Mouse (Mus musculus): ENCODE measurements around the gene Fam71b. TPM values are rescaled to one million over a fixed set of nuclear protein-coding genes. Genes with fewer than 3 reads are reported as not detected.

Gene Fam71b
- polyA plus RNA-seq, 1 experiment: not detected

DNA sequence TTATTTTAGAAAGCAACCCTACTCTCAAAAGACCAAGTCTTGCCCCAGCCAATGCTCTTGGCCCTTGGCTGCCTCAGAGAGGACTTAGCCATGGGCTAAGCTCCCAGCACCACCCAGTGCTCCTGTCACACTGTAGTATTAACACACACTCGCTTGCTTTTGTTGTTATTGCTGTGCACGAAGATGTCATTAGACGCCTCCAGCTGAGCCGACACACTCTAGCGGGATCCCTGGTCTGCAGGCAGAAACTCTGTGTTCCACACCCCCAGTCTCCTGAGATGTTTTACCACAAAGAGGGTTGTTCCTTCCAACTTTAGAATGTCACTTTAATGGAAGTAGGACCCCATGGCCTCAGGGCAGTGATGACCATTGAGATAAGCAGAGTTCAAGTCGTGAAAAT lies 7.9 kb upstream of the Fam71b start:
- no peak overlapping the region for H3K4me3 ChIP-seq (ENCODE audit: low read depth, low read length)
- H3K4me1 ChIP-seq (ENCODE audit: control insufficient read depth, insufficient read depth, low read length): no peaks in the 10 kb centered on the region
- no peak overlapping the region for H3K9ac ChIP-seq (ENCODE audit: low read depth, poor library complexity, severe bottlenecking)
- H3K27ac ChIP-seq (ENCODE audit: insufficient read depth, low read length): no peak overlapping the region
- no peaks in the 10 kb centered on the region for H3K27me3 ChIP-seq (ENCODE audit: control insufficient read depth, insufficient read depth, low read length, poor library complexity, severe bottlenecking)
- TF ChIP-seq EP300 (IDR thresholded peaks at IDR 0.05; ENCODE audit: insufficient read depth, low read depth, low read length) (no peak), CTCF (IDR thresholded peaks at IDR 0.05; ENCODE audit: low read depth, low read length) (no peak), POLR2A (IDR thresholded peaks at IDR 0.05; ENCODE audit: insufficient read depth, low read length) (no peak)
- H3K36me3 ChIP-seq (ENCODE audit: control insufficient read depth, insufficient read depth, low read length, poor library complexity, severe bottlenecking): no peaks in the 10 kb centered on the region
- no peaks in the 10 kb centered on the region for H3K9me3 ChIP-seq (replicated peaks; ENCODE audit: control insufficient read depth, insufficient read depth, low read length, poor library complexity, severe bottlenecking)

- H3K27me3 ChIP-seq (ENCODE audit: control insufficient read depth, insufficient read depth, low read length, poor library complexity, severe bottlenecking): no peaks in the 10 kb centered on the region
- no peak within 1 kb of the TSS for H3K27ac ChIP-seq (ENCODE audit: insufficient read depth, low read length)
- H3K9ac ChIP-seq (ENCODE audit: low read depth, poor library complexity, severe bottlenecking): no peak within 1 kb of the TSS
- no peak for TF ChIP-seq CTCF (IDR thresholded peaks at IDR 0.05; ENCODE audit: low read depth, low read length)
- no peak for TF ChIP-seq POLR2A (IDR thresholded peaks at IDR 0.05; ENCODE audit: insufficient read depth, low read length)
- no peak for TF ChIP-seq EP300 (IDR thresholded peaks at IDR 0.05; ENCODE audit: insufficient read depth, low read depth, low read length)
- no peak within 1 kb of the TSS for H3K4me3 ChIP-seq (ENCODE audit: low read depth, low read length)
- no peaks in the 10 kb centered on the region for H3K4me1 ChIP-seq (ENCODE audit: control insufficient read depth, insufficient read depth, low read length)
- H3K36me3 ChIP-seq (ENCODE audit: control insufficient read depth, insufficient read depth, low read length, poor library complexity, severe bottlenecking): no peaks in the 10 kb centered on the region
- H3K9me3 ChIP-seq (replicated peaks; ENCODE audit: control insufficient read depth, insufficient read depth, low read length, poor library complexity, severe bottlenecking): no peaks in the 10 kb centered on the region
These were observed 6.8 kb upstream of the Fam71b start, which contains the start of gene Itk for GRCm38 (mm10) chr11:46389336-46390117. Itk (minus strand) TSS chr11:46389515.

DNA sequence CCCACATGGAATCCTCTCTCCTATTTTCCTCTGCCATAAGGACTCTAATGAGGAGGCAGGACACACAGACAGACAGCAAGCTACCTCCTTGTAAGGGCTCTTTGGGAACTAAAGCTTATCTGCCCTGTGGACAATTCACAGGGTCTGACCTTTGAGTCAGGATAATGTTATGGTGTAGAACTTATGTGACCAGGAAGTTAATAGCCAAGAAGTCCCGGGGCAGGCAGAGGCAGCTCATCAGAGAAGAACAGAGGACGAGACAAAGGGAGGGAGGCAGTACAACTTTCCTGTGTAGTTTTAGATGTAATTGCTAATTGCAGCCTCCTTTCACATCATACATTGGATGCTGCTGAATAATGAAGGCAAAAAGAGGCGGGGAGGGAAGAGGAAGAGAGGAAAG lies 5.7 kb upstream of the Fam71b start:
- H3K4me1 ChIP-seq (ENCODE audit: control insufficient read depth, insufficient read depth, low read length): no peaks in the 10 kb centered on the region
- H3K9me3 ChIP-seq (replicated peaks; ENCODE audit: control insufficient read depth, insufficient read depth, low read length, poor library complexity, severe bottlenecking): no peaks in the 10 kb centered on the region
- no peaks in the 10 kb centered on the region for H3K36me3 ChIP-seq (ENCODE audit: control insufficient read depth, insufficient read depth, low read length, poor library complexity, severe bottlenecking)
- no peaks in the 10 kb centered on the region for H3K27me3 ChIP-seq (ENCODE audit: control insufficient read depth, insufficient read depth, low read length, poor library complexity, severe bottlenecking)
- no peak overlapping the region for H3K9ac ChIP-seq (ENCODE audit: low read depth, poor library complexity, severe bottlenecking)
- no peak for TF ChIP-seq POLR2A (IDR thresholded peaks at IDR 0.05; ENCODE audit: insufficient read depth, low read length)
- no peak for TF ChIP-seq CTCF (IDR thresholded peaks at IDR 0.05; ENCODE audit: low read depth, low read length)
- no peak for TF ChIP-seq EP300 (IDR thresholded peaks at IDR 0.05; ENCODE audit: insufficient read depth, low read depth, low read length)
- no peak overlapping the region for H3K27ac ChIP-seq (ENCODE audit: insufficient read depth, low read length)
- H3K4me3 ChIP-seq (ENCODE audit: low read depth, low read length): no peak overlapping the region

DNA sequence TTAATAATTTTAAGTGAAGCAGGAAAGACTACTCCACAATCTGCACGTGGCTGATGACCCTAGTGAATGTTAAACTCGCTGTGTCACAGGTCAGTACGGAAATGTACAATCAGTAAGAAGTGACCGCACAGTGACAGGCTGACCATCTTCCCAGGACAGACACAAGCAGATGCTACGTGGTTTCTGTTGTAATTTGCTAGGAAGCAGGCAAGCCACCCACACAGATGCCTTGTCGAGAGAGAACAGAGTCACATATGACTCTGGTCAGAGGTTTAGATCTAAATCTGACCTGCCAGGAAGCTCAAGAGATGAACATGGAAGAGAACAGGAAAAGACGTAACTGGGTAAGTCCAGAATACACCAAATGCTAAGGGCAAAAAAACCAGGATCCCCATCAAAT lies 3.5 kb upstream of the Fam71b start:
- H3K9me3 ChIP-seq (replicated peaks; ENCODE audit: control insufficient read depth, insufficient read depth, low read length, poor library complexity, severe bottlenecking): no peaks in the 10 kb centered on the region

DNA sequence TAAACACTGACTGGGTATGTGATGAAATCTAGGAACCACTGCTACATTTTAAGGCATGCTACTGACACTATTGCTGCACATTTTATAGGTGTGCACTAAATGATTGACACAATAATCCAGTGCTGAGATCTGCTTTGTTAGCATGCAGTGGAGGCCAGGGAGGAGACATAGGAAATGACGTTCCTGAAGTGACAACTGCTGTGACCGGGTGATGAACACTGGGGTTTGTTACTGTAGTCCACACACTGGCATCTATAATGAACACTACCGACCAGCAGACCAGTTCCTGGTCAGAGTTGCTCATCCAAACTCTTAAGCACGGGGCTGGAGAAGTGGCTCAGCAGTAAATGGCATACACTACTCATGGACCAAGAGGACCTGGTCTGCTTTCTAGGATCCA lies 2.9 kb upstream of the Fam71b start:
- Histone ChIP-seq H3K4me3 (ENCODE audit: low read depth, low read length) (no peak overlapping the region), H3K9ac (ENCODE audit: low read depth, poor library complexity, severe bottlenecking) (no peak overlapping the region), H3K36me3 (ENCODE audit: control insufficient read depth, insufficient read depth, low read length, poor library complexity, severe bottlenecking) (no peaks in the 10 kb centered on the region), H3K4me1 (ENCODE audit: control insufficient read depth, insufficient read depth, low read length) (no peaks in the 10 kb centered on the region), H3K9me3 (replicated peaks; ENCODE audit: control insufficient read depth, insufficient read depth, low read length, poor library complexity, severe bottlenecking) (no peaks in the 10 kb centered on the region), H3K27ac (ENCODE audit: insufficient read depth, low read length) (no peak overlapping the region), H3K27me3 (ENCODE audit: control insufficient read depth, insufficient read depth, low read length, poor library complexity, severe bottlenecking) (no peaks in the 10 kb centered on the region)
- TF ChIP-seq POLR2A (IDR thresholded peaks at IDR 0.05; ENCODE audit: insufficient read depth, low read length) (no peak), CTCF (IDR thresholded peaks at IDR 0.05; ENCODE audit: low read depth, low read length) (no peak)

More for the DNA sequence above, 3.5 kb upstream of the Fam71b start:
- Histone ChIP-seq H3K27me3 (ENCODE audit: control insufficient read depth, insufficient read depth, low read length, poor library complexity, severe bottlenecking) (no peaks in the 10 kb centered on the region), H3K4me3 (ENCODE audit: low read depth, low read length) (no peak overlapping the region), H3K4me1 (ENCODE audit: control insufficient read depth, insufficient read depth, low read length) (no peaks in the 10 kb centered on the region), H3K9ac (ENCODE audit: low read depth, poor library complexity, severe bottlenecking) (no peak overlapping the region), H3K36me3 (ENCODE audit: control insufficient read depth, insufficient read depth, low read length, poor library complexity, severe bottlenecking) (no peaks in the 10 kb centered on the region), H3K27ac (ENCODE audit: insufficient read depth, low read length) (no peak overlapping the region)
- TF ChIP-seq EP300 (IDR thresholded peaks at IDR 0.05; ENCODE audit: insufficient read depth, low read depth, low read length): no peak
- TF ChIP-seq CTCF (IDR thresholded peaks at IDR 0.05; ENCODE audit: low read depth, low read length): no peak
- no peak for TF ChIP-seq POLR2A (IDR thresholded peaks at IDR 0.05; ENCODE audit: insufficient read depth, low read length)

- no peaks in the 10 kb centered on the region for H3K9me3 ChIP-seq (replicated peaks; ENCODE audit: control insufficient read depth, insufficient read depth, low read length, poor library complexity, severe bottlenecking)
- H3K27ac ChIP-seq (ENCODE audit: insufficient read depth, low read length): no peak overlapping the region
- H3K27me3 ChIP-seq (ENCODE audit: control insufficient read depth, insufficient read depth, low read length, poor library complexity, severe bottlenecking): no peaks in the 10 kb centered on the region
- no peak overlapping the region for H3K9ac ChIP-seq (ENCODE audit: low read depth, poor library complexity, severe bottlenecking)
- H3K4me1 ChIP-seq (ENCODE audit: control insufficient read depth, insufficient read depth, low read length): no peaks in the 10 kb centered on the region
- no peaks in the 10 kb centered on the region for H3K36me3 ChIP-seq (ENCODE audit: control insufficient read depth, insufficient read depth, low read length, poor library complexity, severe bottlenecking)
- no peak overlapping the region for H3K4me3 ChIP-seq (ENCODE audit: low read depth, low read length)
- no peak for TF ChIP-seq CTCF (IDR thresholded peaks at IDR 0.05; ENCODE audit: low read depth, low read length)
- TF ChIP-seq EP300 (IDR thresholded peaks at IDR 0.05; ENCODE audit: insufficient read depth, low read depth, low read length): no peak
- no peak for TF ChIP-seq POLR2A (IDR thresholded peaks at IDR 0.05; ENCODE audit: insufficient read depth, low read length)
These were observed 1.3 kb upstream of the Fam71b start for GRCm38 (mm10) chr11:46395088-46395487.
